16 mouse cellular contexts compared by ENCODE assay signal in the genomic region with DNA sequence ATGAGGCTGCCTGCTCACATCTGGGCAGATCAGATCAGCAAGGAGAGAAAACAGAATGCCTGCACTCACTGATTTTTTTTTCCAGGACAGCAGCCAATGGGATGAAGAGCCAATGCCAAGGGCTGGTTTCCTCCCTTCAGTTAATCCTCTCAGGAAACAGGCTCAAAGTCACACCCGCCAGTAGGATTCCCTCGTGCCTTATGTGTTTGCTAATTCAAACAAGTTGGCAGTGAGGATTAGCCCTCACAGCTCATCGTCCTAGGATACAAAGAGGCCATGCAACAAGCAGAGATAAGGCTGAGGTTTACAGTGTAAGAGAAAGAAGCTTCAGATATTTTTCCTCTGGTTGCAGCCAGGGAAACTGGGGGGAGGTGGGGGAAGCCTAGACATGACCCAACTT. TPM values are rescaled to one million over a fixed set of nuclear protein-coding genes. Genes with fewer than 3 reads are reported as not detected.
DNase-seq lines count a peak whose midpoint lies in the region; ATAC-seq and TF ChIP-seq lines count a peak whose summit lies in the region.
"Had no signal": no experiment of that assay in that cellular context is flagged by ENCODE, and none has a peak within 500 bp of the region (broad histone marks: within the 10 kb centered on the region; RNA-seq: fewer than 3 reads in every experiment).

No protein-coding gene starts in this region.

- intact Hi-C loops in heart, adult 2 months (cut with DNase I), result no loop called here

- 0 out of 2 replicates have a peak overlapping the region, but pooled peaks have one; percentile 36 for H3K27ac ChIP-seq in heart, embryonic 10.5 days
- no peak overlapping the region for H3K27ac ChIP-seq in heart, adult 2 months
- H3K27ac ChIP-seq in lung, embryonic 16.5 days (ENCODE audit: low read length), result no peak overlapping the region
- H3K27ac ChIP-seq: kidney, embryonic 15.5 days; liver, embryonic 15.5 days had no signal

- TF ChIP-seq CTCF in heart, adult 2 months (IDR thresholded peaks at IDR 0.05), result no peak
- TF ChIP-seq CTCF in brain, embryonic 14.5 days (IDR thresholded peaks at IDR 0.05; ENCODE audit: borderline replicate concordance, extremely low read depth, insufficient read depth, insufficient read length), result no peak

- H3K9ac ChIP-seq in heart, adult 2 months (ENCODE audit: low read depth, low read length), result no peak overlapping the region
- H3K9ac ChIP-seq in lung, embryonic 16.5 days (ENCODE audit: low read length), result no peak overlapping the region
- H3K9ac ChIP-seq: kidney, embryonic 15.5 days; liver, embryonic 15.5 days had no signal

- no peak for TF ChIP-seq POLR2A in heart, adult 2 months (IDR thresholded peaks at IDR 0.05; ENCODE audit: insufficient read depth, low read depth, low read length)
- no peak for TF ChIP-seq POLR2A in brain, embryonic 14.5 days (IDR thresholded peaks at IDR 0.05; ENCODE audit: borderline replicate concordance, extremely low read depth, insufficient read depth, insufficient read length, poor library complexity, severe bottlenecking)

- H3K27me3 ChIP-seq in heart, embryonic 10.5 days (ENCODE audit: insufficient read depth, poor library complexity, severe bottlenecking), result 0 out of 2 replicates have a peak, but pooled peaks cover 7% of the 10 kb centered on the region
- no peaks in the 10 kb centered on the region for H3K27me3 ChIP-seq in heart, adult 2 months (ENCODE audit: control insufficient read depth, insufficient read depth, low read length)
- no peaks in the 10 kb centered on the region for H3K27me3 ChIP-seq in lung, embryonic 16.5 days (ENCODE audit: control insufficient read depth, insufficient read depth, low read depth, low read length)
- H3K27me3 ChIP-seq: kidney, embryonic 15.5 days had no signal

- peaks cover 49% of the 10 kb centered on the region for H3K4me1 ChIP-seq in heart, embryonic 10.5 days
- peaks cover 6% of the 10 kb centered on the region for H3K4me1 ChIP-seq in heart, adult 2 months (ENCODE audit: control insufficient read depth, insufficient read depth, low read length)
- peaks cover 8% of the 10 kb centered on the region; the same call in 1 of the 2 replicates for H3K4me1 ChIP-seq in lung, embryonic 16.5 days (replicated peaks; ENCODE audit: control insufficient read depth, insufficient read depth, low read length)

- H3K36me3 ChIP-seq in heart, embryonic 10.5 days, result no peaks in the 10 kb centered on the region
- H3K36me3 ChIP-seq in heart, adult 2 months (ENCODE audit: control insufficient read depth, insufficient read depth, low read length), result peaks cover 4% of the 10 kb centered on the region; the same call in 1 of the 2 replicates
- H3K36me3 ChIP-seq in lung, embryonic 16.5 days (ENCODE audit: control insufficient read depth, insufficient read depth, low read length), result no peaks in the 10 kb centered on the region
- H3K36me3 ChIP-seq: kidney, embryonic 15.5 days; liver, embryonic 15.5 days had no signal

- no peak overlapping the region for H3K4me2 ChIP-seq in lung, embryonic 16.5 days (ENCODE audit: low read depth, low read length)
- H3K4me2 ChIP-seq: kidney, embryonic 15.5 days; liver, embryonic 15.5 days had no signal

- no peak for DNase-seq in heart, embryonic 10.5 days (ENCODE audit: low spot score)
- DNase-seq in heart, adult 2 months, result no peak
- DNase-seq in lung, postnatal 14 days, result no peak
- peak; percentile 78 for DNase-seq in brain, embryonic 14.5 days (ENCODE audit: low read depth)
- no peak for DNase-seq in spleen, postnatal 14 days (ENCODE audit: low spot score in 2 of 2)
- DNase-seq: cerebellum, adult 11 months; cerebellum, postnatal 36 days; heart, postnatal 36 days; thymus, postnatal 4 days had no signal

- no peaks in the 10 kb centered on the region for H3K79me2 ChIP-seq in heart, adult 2 months (replicated peaks; ENCODE audit: control insufficient read depth, insufficient read depth, low read length)

- ATAC-seq in lung, embryonic 16.5 days (ENCODE audit: low read depth), result peak; percentile 31; the same call in 1 of the 2 replicates
- ATAC-seq in megakaryocyte progenitor cell, adult 5-6 weeks (replicated peaks; ENCODE audit: poor library complexity), result peak; percentile 46; the same call in 1 of the 2 replicates
- ATAC-seq in frontal cortex, adult (ENCODE audit: low TSS enrichment), result no peak
- ATAC-seq: inflammation-experienced regulatory T-cells, adult 6 months had no signal

- 10% methylated on average over 3 of the region's 3 CpGs for WGBS in heart, embryonic 10.5 days
- 17% methylated on average over 3 of the region's 3 CpGs for WGBS in heart, adult 2 months
- 14% methylated on average over 3 of the region's 3 CpGs for WGBS in lung, embryonic 16.5 days

- no peaks in the 10 kb centered on the region for H3K9me3 ChIP-seq in heart, embryonic 10.5 days
- no peaks in the 10 kb centered on the region for H3K9me3 ChIP-seq in lung, embryonic 16.5 days (ENCODE audit: control insufficient read depth, low read length)
- H3K9me3 ChIP-seq: kidney, embryonic 15.5 days; liver, embryonic 15.5 days; megakaryocyte, embryonic 14.5 days had no signal

- H3K4me3 ChIP-seq in heart, embryonic 10.5 days, result no peak overlapping the region
- H3K4me3 ChIP-seq in heart, adult 2 months, result no peak overlapping the region
- no peak overlapping the region for H3K4me3 ChIP-seq in lung, embryonic 16.5 days (ENCODE audit: low read length)
- H3K4me3 ChIP-seq: kidney, embryonic 15.5 days; liver, embryonic 15.5 days; megakaryocyte, embryonic 14.5 days had no signal

- TF ChIP-seq EP300 in heart, adult 2 months (IDR thresholded peaks at IDR 0.05; ENCODE audit: insufficient read depth, low read depth, low read length), result no peak

RNA-seq across cellular contexts. Expression of a gene that starts 14.5 kb away (rescaled TPM):
- 3.4 and 8.6 TPM in 2 replicates for polyA plus RNA-seq in heart, embryonic 10.5 days (2016; fragmentation: Nextera tagmentation; extraction: Ambion mirVana)
- 10 to 100 TPM; 12.5 to 16.8 TPM for total RNA-seq in heart, adult 2 months (2021)
- polyA plus RNA-seq in heart, adult 2 months (2012; rRNA removed), result 9.8 and 13.5 TPM in 2 replicates
- 4.3 and 4.5 TPM in 2 replicates for polyA plus RNA-seq in lung, embryonic 16.5 days (2015; fragmentation: Nextera tagmentation; extraction: Ambion mirVana)
- 34.8 and 52.4 TPM in 2 replicates for polyA plus RNA-seq in brain, embryonic 14.5 days (2012; rRNA removed)
- total RNA-seq in megakaryocyte progenitor cell, adult 5-6 weeks (2015), result 6.8 and 12.1 TPM in 2 replicates
- 5.1 and 5.7 TPM in 2 replicates for total RNA-seq in megakaryocyte progenitor cell, adult 5-6 weeks (2017)

RNA-seq across cellular contexts. Expression of a gene that starts 32.7 kb away (rescaled TPM):
- 1.3 and 1.6 TPM in 2 replicates for polyA plus RNA-seq in heart, embryonic 10.5 days (2016; fragmentation: Nextera tagmentation; extraction: Ambion mirVana)
- total RNA-seq in heart, adult 2 months (2021), result 1 to 10 TPM; 6.5 to 6.7 TPM
- polyA plus RNA-seq in heart, adult 2 months (2012; rRNA removed), result 6.1 and 11.9 TPM in 2 replicates
- 13.9 and 14.0 TPM in 2 replicates for polyA plus RNA-seq in lung, embryonic 16.5 days (2015; fragmentation: Nextera tagmentation; extraction: Ambion mirVana)
- polyA plus RNA-seq in brain, embryonic 14.5 days (2012; rRNA removed), result 0.64 and 1.7 TPM in 2 replicates
- total RNA-seq in megakaryocyte progenitor cell, adult 5-6 weeks (2015), result 4.6 and 7.6 TPM in 2 replicates
- 3.3 and 4.1 TPM in 2 replicates for total RNA-seq in megakaryocyte progenitor cell, adult 5-6 weeks (2017)

RNA-seq across cellular contexts. Expression of a gene that starts 44.6 kb away (rescaled TPM):
- 56.0 and 66.9 TPM in 2 replicates for polyA plus RNA-seq in heart, embryonic 10.5 days (2016; fragmentation: Nextera tagmentation; extraction: Ambion mirVana)
- total RNA-seq in heart, adult 2 months (2021), result 10 to 100 TPM; 22.2 to 23.0 TPM
- polyA plus RNA-seq in heart, adult 2 months (2012; rRNA removed), result 18.0 and 19.0 TPM in 2 replicates
- polyA plus RNA-seq in lung, embryonic 16.5 days (2015; fragmentation: Nextera tagmentation; extraction: Ambion mirVana), result 72.8 and 75.5 TPM in 2 replicates
- 115 and 116 TPM in 2 replicates for polyA plus RNA-seq in brain, embryonic 14.5 days (2012; rRNA removed)
- 11.2 and 17.6 TPM in 2 replicates for total RNA-seq in megakaryocyte progenitor cell, adult 5-6 weeks (2015)
- 31.0 and 32.6 TPM in 2 replicates for total RNA-seq in megakaryocyte progenitor cell, adult 5-6 weeks (2017)
